Comparison of ENCODE assay signal across 23 mouse cellular contexts in the genomic region with DNA sequence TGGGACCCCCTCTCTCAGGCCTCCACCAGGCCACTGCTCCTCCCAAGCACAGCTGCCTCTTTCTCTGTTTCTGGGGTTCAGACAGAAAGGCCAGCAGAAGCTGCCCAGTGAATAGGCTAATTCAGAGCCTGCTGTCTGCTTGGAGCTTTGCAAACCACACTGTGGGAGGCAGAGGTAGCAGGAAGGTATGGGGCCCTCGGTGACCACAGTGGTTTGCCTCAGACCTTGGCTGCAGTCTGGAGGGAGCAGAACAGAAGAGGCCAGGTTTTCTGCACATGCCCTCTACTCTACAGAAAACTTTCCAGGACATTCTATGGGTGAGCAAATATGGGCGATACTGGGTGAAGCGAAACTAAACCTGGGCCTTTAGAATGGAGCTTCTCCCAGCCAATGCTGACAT. TPM values are rescaled to one million over a fixed set of nuclear protein-coding genes. Genes with fewer than 3 reads are reported as not detected.
DNase-seq lines count a peak whose midpoint lies in the region; ATAC-seq and TF ChIP-seq lines count a peak whose summit lies in the region.
"Had no signal": no experiment of that assay in that cellular context is flagged by ENCODE, and none has a peak within 500 bp of the region (broad histone marks: within the 10 kb centered on the region; RNA-seq: fewer than 3 reads in every experiment).

No protein-coding gene starts in this region.

- no peak for TF ChIP-seq CTCF in heart, adult 2 months (IDR thresholded peaks at IDR 0.05)
- TF ChIP-seq CTCF in bone marrow, adult 2 months (IDR thresholded peaks at IDR 0.05; ENCODE audit: control insufficient read depth, insufficient read depth, low read length), result no peak

- 91% methylated on average over 3 of the region's 3 CpGs for WGBS in heart, adult 2 months
- WGBS in heart, embryonic 11.5 days (ENCODE audit: insufficient replicate concordance), result 93% methylated on average over 3 of the region's 3 CpGs
- WGBS in bone marrow, adult 2 months, result 30% methylated on average over 3 of the region's 3 CpGs
- 87% methylated on average over 3 of the region's 3 CpGs for WGBS in limb, embryonic 10.5 days

- intact Hi-C loops in heart, adult 2 months (cut with DNase I), result loop anchor here (5.0 kb wide), 2 partner anchors 38 to 53 kb away; no protein-coding TSS in a partner anchor

- peak overlapping the region; percentile 93; the same call in 1 of the 2 replicates for H3K27ac ChIP-seq in heart, adult 2 months
- no peak overlapping the region for H3K27ac ChIP-seq in heart, embryonic 11.5 days (ENCODE audit: low read depth, low read length)
- 0 out of 2 replicates have a peak overlapping the region, but pooled peaks have one; percentile 9 for H3K27ac ChIP-seq in bone marrow, adult 2 months (ENCODE audit: control insufficient read depth, insufficient read depth, low read depth, low read length, poor library complexity)
- H3K27ac ChIP-seq in limb, embryonic 10.5 days, result 0 out of 2 replicates have a peak overlapping the region, but pooled peaks have one; percentile 20
- H3K27ac ChIP-seq: forebrain, embryonic 15.5 days; heart, embryonic 10.5 days; kidney, embryonic 15.5 days; limb, embryonic 13.5 days; liver, embryonic 15.5 days; neural tube, embryonic 12.5 days had no signal

- H3K4me1 ChIP-seq in heart, adult 2 months (ENCODE audit: control insufficient read depth, insufficient read depth, low read length), result peaks cover 46% of the 10 kb centered on the region
- peaks cover 12% of the 10 kb centered on the region for H3K4me1 ChIP-seq in heart, embryonic 11.5 days (ENCODE audit: control insufficient read depth, insufficient read depth, low read length)
- H3K4me1 ChIP-seq in bone marrow, adult 2 months (ENCODE audit: control insufficient read depth, insufficient read depth, low read length), result peaks cover 10% of the 10 kb centered on the region
- peaks cover 14% of the 10 kb centered on the region for H3K4me1 ChIP-seq in limb, embryonic 10.5 days
- H3K4me1 ChIP-seq: neural tube, embryonic 12.5 days had no signal

- no peaks in the 10 kb centered on the region for H3K27me3 ChIP-seq in heart, adult 2 months (ENCODE audit: control insufficient read depth, insufficient read depth, low read length)
- H3K27me3 ChIP-seq in heart, embryonic 11.5 days (ENCODE audit: control insufficient read depth, insufficient read depth, low read length), result no peaks in the 10 kb centered on the region
- no peaks in the 10 kb centered on the region for H3K27me3 ChIP-seq in limb, embryonic 10.5 days (ENCODE audit: low read depth, poor library complexity, severe bottlenecking)
- H3K27me3 ChIP-seq in myocyte (ENCODE audit: control insufficient read depth, insufficient read depth, insufficient read length), result no peaks in the 10 kb centered on the region
- H3K27me3 ChIP-seq: forebrain, embryonic 15.5 days; kidney, embryonic 15.5 days; limb, embryonic 13.5 days; liver, embryonic 15.5 days; neural tube, embryonic 12.5 days had no signal

- no peaks in the 10 kb centered on the region for H3K79me2 ChIP-seq in heart, adult 2 months (replicated peaks; ENCODE audit: control insufficient read depth, insufficient read depth, low read length)
- no peaks in the 10 kb centered on the region for H3K79me2 ChIP-seq in myocyte (ENCODE audit: control insufficient read depth, insufficient read depth)

- no peak overlapping the region for H3K9ac ChIP-seq in heart, adult 2 months (ENCODE audit: low read depth, low read length)
- no peak overlapping the region for H3K9ac ChIP-seq in heart, embryonic 11.5 days (ENCODE audit: low read depth, low read length)
- H3K9ac ChIP-seq: forebrain, embryonic 15.5 days; kidney, embryonic 15.5 days; limb, embryonic 13.5 days; liver, embryonic 15.5 days; neural tube, embryonic 12.5 days had no signal

- H3K9me3 ChIP-seq in heart, embryonic 11.5 days (replicated peaks; ENCODE audit: control insufficient read depth, low read length), result no peaks in the 10 kb centered on the region
- H3K9me3 ChIP-seq in limb, embryonic 10.5 days (replicated peaks), result no peaks in the 10 kb centered on the region
- H3K9me3 ChIP-seq: forebrain, embryonic 15.5 days; heart, embryonic 10.5 days; kidney, embryonic 15.5 days; limb, embryonic 13.5 days; liver, embryonic 15.5 days; neural tube, embryonic 12.5 days had no signal

- H3K4me2 ChIP-seq in heart, embryonic 11.5 days, result no peak overlapping the region
- peak overlapping the region; percentile 20 for H3K4me2 ChIP-seq in myocyte (ENCODE audit: low read depth)
- H3K4me2 ChIP-seq: forebrain, embryonic 15.5 days; kidney, embryonic 15.5 days; limb, embryonic 13.5 days; liver, embryonic 15.5 days; neural tube, embryonic 12.5 days had no signal

- no peak for DNase-seq in heart, adult 2 months
- DNase-seq in limb, embryonic 10.5 days (ENCODE audit: low spot score), result no peak
- DNase-seq in natural killer cell, adult 2 months (ENCODE audit: low spot score in 2 of 2), result no peak
- no peak for DNase-seq in layer of hippocampus, adult 8-10 months (ENCODE audit: low spot score in 2 of 2)
- DNase-seq: adrenal gland, postnatal 25 days; cerebellum, adult 8-10 months; gastrocnemius, postnatal 36 days; heart, postnatal 10 days; layer of hippocampus, postnatal 36 days; thymus, postnatal 25 days had no signal

- ATAC-seq in heart, embryonic 11.5 days (replicated peaks; ENCODE audit: insufficient number of reproducible peaks, low FRiP score, low TSS enrichment), result no peak
- ATAC-seq: forebrain, embryonic 15.5 days; hindbrain, embryonic 16.5 days; intestine, embryonic 16.5 days; lung, postnatal 0 days had no signal

- no peak overlapping the region for H3K4me3 ChIP-seq in heart, adult 2 months
- H3K4me3 ChIP-seq in heart, embryonic 11.5 days (ENCODE audit: low read depth, low read length), result no peak overlapping the region
- no peak overlapping the region for H3K4me3 ChIP-seq in bone marrow, adult 2 months (replicated peaks; ENCODE audit: control insufficient read depth, low read depth, low read length)
- H3K4me3 ChIP-seq in limb, embryonic 10.5 days, result no peak overlapping the region
- H3K4me3 ChIP-seq in myocyte, result no peak overlapping the region
- H3K4me3 ChIP-seq: erythroblast, embryonic 14.5 days; forebrain, embryonic 15.5 days; heart, embryonic 10.5 days; kidney, embryonic 15.5 days; limb, embryonic 13.5 days; liver, embryonic 15.5 days; neural tube, embryonic 12.5 days had no signal

- TF ChIP-seq EP300 in heart, adult 2 months (IDR thresholded peaks at IDR 0.05; ENCODE audit: insufficient read depth, low read depth, low read length), result no peak

- no peak for TF ChIP-seq POLR2A in heart, adult 2 months (IDR thresholded peaks at IDR 0.05; ENCODE audit: insufficient read depth, low read depth, low read length)
- TF ChIP-seq POLR2A in bone marrow, adult 2 months (IDR thresholded peaks at IDR 0.05; ENCODE audit: borderline replicate concordance, control insufficient read depth, low read depth, low read length), result no peak
- TF ChIP-seq POLR2A in myocyte (IDR thresholded peaks at IDR 0.05; ENCODE audit: insufficient read length, low read depth), result no peak

- no peak overlapping the region for H3ac ChIP-seq in myocyte (ENCODE audit: control insufficient read depth, insufficient read length)

- H3K36me3 ChIP-seq in heart, adult 2 months (ENCODE audit: control insufficient read depth, insufficient read depth, low read length), result peaks cover 19% of the 10 kb centered on the region
- H3K36me3 ChIP-seq in heart, embryonic 11.5 days (ENCODE audit: control insufficient read depth, insufficient read depth, low read length), result no peaks in the 10 kb centered on the region
- H3K36me3 ChIP-seq in limb, embryonic 10.5 days, result no peaks in the 10 kb centered on the region
- no peaks in the 10 kb centered on the region for H3K36me3 ChIP-seq in myocyte (ENCODE audit: control insufficient read depth, insufficient read depth)
- H3K36me3 ChIP-seq: forebrain, embryonic 15.5 days; heart, embryonic 10.5 days; kidney, embryonic 15.5 days; limb, embryonic 13.5 days; liver, embryonic 15.5 days; neural tube, embryonic 12.5 days had no signal

TF ChIP-seq in myocyte, 11 proteins besides CTCF, POLR2A, EP300 and RAD21:
- TF ChIP-seq TCF12 (IDR thresholded peaks at IDR 0.05; ENCODE audit: insufficient read depth, poor library complexity, severe bottlenecking) (no peak), MAX (IDR thresholded peaks at IDR 0.05; ENCODE audit: low read depth) (no peak), MYOD1 (IDR thresholded peaks at IDR 0.05; ENCODE audit: control insufficient read depth in 1 of 3, insufficient read length in 2 of 3, low read depth in 2 of 3) (no peak), TCF3 (IDR thresholded peaks at IDR 0.05; ENCODE audit: insufficient read length, low read depth) (no peak), E2F4 (IDR thresholded peaks at IDR 0.05; ENCODE audit: insufficient read depth) (no peak), MYOG (IDR thresholded peaks at IDR 0.05; ENCODE audit: control insufficient read depth in 1 of 3, insufficient read depth in 1 of 3, insufficient read length in 2 of 3, low read depth in 2 of 3) (no peak)

RNA-seq across cellular contexts. Expression of gene Rhob, which starts 59.4 kb away (rescaled TPM):
- 100 to 1,000 TPM; 163 to 193 TPM for total RNA-seq in heart, adult 2 months (2021)
- 184 and 194 TPM in 2 replicates for polyA plus RNA-seq in heart, adult 2 months (2012; rRNA removed)
- polyA plus RNA-seq in heart, embryonic 11.5 days (2014; fragmentation: Nextera tagmentation; extraction: Ambion mirVana), result 54.8 and 57.2 TPM in 2 replicates
- 22.7 and 34.2 TPM in 2 replicates for polyA plus RNA-seq in bone marrow, adult 2 months (2011; ENCODE audit: insufficient read depth, insufficient read length, low replicate concordance, missing spikeins)
- polyA plus RNA-seq in limb, embryonic 10.5 days (2016; fragmentation: Nextera tagmentation; extraction: Ambion mirVana), result 14.7 and 16.7 TPM in 2 replicates
- 415 TPM for polyA plus RNA-seq in myocyte (2012; fragmentation: generic; extraction: Trizol)
- 100 to 1,000 TPM; 285 to 368 (median 321) TPM for total RNA-seq in layer of hippocampus, adult 8-10 months (2022)
